Mouse (Mus musculus): ENCODE data around the gene Smyd3.

- TF ChIP-seq CTCF (IDR thresholded peaks at IDR 0.05; ENCODE audit: low read depth, low read length) (no peak), POLR2A (IDR thresholded peaks at IDR 0.05; ENCODE audit: borderline replicate concordance, low read depth, low read length) (no peak)
Observed at GRCm38 (mm10) chr1:179146730-179147167, 371.1 kb downstream of the Smyd3 start.

All from bone marrow macrophage, adult 2 months (primary cell).